Comparison of ENCODE assay signal across 1 mouse cellular context in genomic region chr9:44799102-44799957, GRCm38 (mm10).
A peak's percentile ranks its signal among the peaks of the same experiment; 100 is the strongest.
TF ChIP-seq lines count a peak whose summit lies in the region.

Gene Tmem25 (minus strand): TSS chr9:44799307.

TF ChIP-seq in CH12.LX, 34 proteins besides CTCF, POLR2A, EP300 and RAD21 (continued from another document):
- TF ChIP-seq USF2 (conservative IDR thresholded peaks at IDR 0.05; ENCODE audit: low read depth, low read length): no peak; the same call in 1 of the 2 replicates
- TF ChIP-seq IRF4 (IDR thresholded peaks at IDR 0.05; ENCODE audit: low read depth, low read length): no peak
- no peak for TF ChIP-seq JUN (IDR thresholded peaks at IDR 0.05; ENCODE audit: insufficient read depth, low read depth, low read length)
- no peak for TF ChIP-seq KAT2A (IDR thresholded peaks at IDR 0.05; ENCODE audit: insufficient replicate concordance, low read length)
- TF ChIP-seq JUND (conservative IDR thresholded peaks at IDR 0.05; ENCODE audit: low read depth, low read length): no peak
- no peak for TF ChIP-seq GABPA (IDR thresholded peaks at IDR 0.05; ENCODE audit: insufficient replicate concordance, low read depth, low read length)
- TF ChIP-seq SMC3 (IDR thresholded peaks at IDR 0.05; ENCODE audit: low read depth, low read length): no peak
- TF ChIP-seq PAX5 (IDR thresholded peaks at IDR 0.05; ENCODE audit: low read length): no peak
- TF ChIP-seq NELFE (IDR thresholded peaks at IDR 0.05; ENCODE audit: low read depth, low read length): peak; percentile 50; the same call in 1 of the 2 replicates
- TF ChIP-seq MAFK (IDR thresholded peaks at IDR 0.05; ENCODE audit: insufficient replicate concordance, low read length): no peak
- peak; percentile 55 for TF ChIP-seq ELF1 (IDR thresholded peaks at IDR 0.05; ENCODE audit: low read depth, low read length)
